Mouse (Mus musculus) cerebral cortex, adult 2 months (tissue): Measurements from ENCODE around the gene Shisal2b.

ENCODE experiments used
- WGBS: fragments of 180-500 bp; shearing (Covaris S2); methylation state at CpG from one replicate; pipeline ENCODE4 v1.1.7; 2018; 5-methylcytosine and 5-hydroxymethylcytosine counted together

The Shisal2b gene

DNA sequence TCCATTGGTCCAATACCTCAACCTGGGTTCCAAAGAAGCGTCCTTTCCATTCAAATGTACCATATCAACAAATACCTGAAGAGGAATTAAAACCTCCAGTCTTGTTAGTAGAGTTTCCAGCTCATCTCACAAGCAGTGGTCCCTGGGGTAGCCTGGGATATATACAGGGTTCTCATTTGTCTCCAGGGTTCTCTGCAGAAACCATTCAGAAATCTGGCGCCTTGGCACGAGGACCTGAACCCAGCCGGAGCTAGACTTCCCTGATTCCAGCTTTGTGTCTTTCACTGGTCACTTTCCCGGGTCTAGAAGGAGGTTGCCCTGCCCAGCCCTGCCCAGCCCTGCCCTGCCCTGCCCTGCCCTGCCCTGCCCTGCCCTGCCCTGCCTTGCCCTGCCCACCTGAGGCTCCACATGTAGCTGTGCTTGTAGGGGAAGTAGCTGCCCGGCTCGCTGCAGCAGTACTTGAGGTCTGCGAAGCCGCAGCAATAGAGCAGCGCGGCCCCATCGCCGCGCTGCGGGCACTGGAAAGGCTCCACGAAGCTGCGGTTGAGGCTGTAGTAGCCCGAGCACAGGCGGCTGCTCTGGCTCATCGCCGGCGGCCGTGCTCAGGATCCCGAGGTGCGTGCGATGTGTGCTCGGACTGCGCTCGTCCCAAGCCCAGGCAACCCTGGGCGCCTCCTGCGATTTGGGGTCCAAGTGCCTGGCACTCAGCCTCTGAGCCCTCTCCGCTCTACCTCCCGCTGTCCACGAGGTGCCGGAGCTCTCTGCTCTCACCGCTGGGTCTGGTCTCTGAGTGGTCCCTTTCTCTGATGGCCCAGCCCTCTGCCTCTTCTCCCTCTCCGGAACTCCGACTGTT lies at the start of gene Shisal2b:
Gene Shisal2b, minus strand, starts transcription at position 767 of the 853 bp plus-strand sequence.
- WGBS = 5% methylated on average over 38 of the region's 38 CpGs

DNA sequence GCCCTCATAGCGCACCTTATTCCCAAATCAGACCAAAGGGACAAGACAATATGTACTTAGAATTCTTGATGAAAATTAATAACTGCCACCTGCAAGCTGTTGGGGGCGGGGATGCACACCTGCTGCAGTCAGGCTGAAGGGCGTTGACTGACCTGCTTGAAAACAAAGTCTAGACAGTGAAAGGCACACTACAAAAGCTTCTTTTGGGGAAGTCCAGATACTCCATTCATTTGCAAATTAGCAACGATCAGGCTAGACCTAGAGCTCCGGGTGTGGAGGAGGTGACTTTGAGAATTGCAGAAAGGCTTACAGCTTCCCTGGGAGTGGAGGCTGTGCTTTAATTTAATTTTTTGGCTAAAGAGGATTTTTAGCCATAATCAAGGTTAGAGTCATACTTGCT lies 47.9 kb upstream of the Shisal2b start:
- 55% methylated on average over 5 of the region's 5 CpGs for WGBS

DNA sequence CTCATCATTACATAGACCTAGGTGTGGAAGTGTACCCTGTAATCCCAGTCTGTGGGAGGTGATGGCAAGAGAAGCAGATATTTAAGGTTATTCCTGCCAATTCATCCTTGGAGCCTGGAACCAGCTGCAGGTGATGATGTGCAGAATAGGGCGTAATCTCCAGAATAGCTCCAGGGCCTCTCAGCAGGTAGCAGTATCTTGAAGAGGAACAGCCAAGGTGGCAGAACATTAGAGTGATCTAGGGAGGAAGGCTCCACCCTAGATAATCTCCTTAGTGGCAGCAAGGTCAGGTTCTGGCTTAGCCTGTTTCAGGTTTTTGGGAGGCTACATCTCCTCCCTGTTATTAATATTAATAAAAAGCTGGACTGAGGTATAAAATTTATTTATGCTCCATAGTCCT lies 47.3 kb upstream of the Shisal2b start:
- WGBS = 90% methylated on average over 1 of the region's 1 CpGs

DNA sequence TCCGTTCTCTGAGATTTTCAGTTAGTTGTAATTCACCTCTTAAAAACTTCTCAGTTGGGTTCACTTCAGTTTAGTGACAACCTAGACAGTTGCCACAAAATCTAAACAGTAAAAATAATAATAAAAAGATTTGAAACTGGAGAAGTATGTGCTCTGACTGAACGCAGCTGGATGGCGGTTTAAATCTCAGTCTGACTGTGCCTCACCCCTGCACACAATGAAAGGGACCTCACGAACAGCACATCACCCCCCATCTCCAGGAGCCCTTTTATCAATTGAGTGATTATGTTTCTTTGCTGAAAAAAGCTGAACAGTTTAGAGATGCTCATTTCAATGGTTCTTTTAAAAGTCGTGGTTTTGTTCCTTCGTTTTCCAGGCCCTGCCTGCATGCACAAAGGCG lies 45.0 kb upstream of the Shisal2b start:
- 73% methylated on average over 7 of the region's 7 CpGs for WGBS

DNA sequence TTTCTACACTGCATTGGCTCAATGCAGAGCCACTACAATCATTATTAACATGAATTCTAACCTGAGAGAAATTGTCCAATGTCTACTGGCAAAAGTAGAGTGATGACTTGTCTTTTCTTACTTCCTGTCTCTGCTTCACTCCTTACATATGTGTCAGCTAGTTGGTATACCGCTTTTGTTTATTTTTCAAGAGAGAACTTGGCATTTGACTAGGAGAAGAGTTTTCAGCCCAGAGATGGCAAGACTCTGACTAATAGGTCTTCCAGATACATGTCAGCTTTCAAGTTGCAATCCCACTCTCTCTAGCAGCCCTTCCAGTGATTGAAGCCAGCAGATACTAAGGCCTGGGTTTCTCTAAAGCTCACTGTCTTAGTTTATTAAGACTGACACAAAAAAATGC lies 31.1 kb upstream of the Shisal2b start:
- WGBS = 92% methylated on average over 1 of the region's 1 CpGs

DNA sequence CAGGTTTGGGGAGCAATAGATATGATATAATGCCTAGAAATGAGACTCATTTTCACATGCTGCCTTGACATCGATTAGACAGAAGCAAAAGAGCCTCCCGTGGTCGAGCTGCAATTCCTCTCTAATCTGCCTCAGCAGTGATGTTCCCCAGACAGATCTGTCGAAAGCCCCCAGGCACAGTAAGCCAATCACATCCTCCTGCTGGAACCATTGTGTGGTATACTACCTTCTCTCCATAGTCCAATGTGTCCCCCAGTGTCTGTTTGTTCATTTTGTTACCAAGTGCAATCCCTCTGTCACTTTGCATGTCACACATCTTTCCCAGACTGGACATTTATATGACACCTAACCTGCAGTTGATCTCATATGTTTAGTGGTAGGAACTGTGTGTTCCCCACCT lies 28.6 kb upstream of the Shisal2b start:
- 83% methylated on average over 4 of the region's 4 CpGs for WGBS

DNA sequence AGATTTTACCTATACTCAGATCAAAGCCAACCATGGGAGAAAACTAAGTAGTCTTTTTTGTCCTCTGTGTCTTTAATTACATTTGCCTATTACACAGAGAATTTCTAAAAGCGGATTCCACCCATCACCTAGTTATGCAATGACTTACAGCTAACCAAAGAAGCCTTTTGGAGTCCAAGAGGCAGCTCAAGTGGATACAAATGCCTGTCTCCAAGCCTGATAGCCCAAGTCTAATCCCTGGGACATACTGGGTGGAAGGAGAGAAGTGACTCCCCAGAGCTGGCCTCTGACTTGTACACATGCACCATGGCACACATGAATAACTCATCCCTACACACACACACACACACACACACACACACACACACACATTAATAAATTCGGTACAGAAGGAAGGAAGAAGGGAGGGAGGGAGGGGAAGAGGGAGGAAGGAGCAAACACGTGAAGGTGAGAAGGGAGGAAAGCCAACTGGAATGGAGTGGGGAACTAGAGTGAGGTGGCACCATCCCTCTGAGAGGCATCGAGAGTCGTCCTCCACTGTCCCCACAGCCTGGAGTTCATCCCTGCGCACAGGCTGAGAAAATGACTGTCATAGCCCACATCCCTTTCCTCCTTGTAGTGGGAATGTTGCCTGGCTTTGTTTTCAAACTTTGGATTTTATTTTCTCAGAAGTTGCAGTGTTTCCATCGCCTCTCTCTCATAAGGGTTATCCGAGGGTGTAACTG lies 22.8 kb upstream of the Shisal2b start:
- WGBS = 63% methylated on average over 8 of the region's 8 CpGs

DNA sequence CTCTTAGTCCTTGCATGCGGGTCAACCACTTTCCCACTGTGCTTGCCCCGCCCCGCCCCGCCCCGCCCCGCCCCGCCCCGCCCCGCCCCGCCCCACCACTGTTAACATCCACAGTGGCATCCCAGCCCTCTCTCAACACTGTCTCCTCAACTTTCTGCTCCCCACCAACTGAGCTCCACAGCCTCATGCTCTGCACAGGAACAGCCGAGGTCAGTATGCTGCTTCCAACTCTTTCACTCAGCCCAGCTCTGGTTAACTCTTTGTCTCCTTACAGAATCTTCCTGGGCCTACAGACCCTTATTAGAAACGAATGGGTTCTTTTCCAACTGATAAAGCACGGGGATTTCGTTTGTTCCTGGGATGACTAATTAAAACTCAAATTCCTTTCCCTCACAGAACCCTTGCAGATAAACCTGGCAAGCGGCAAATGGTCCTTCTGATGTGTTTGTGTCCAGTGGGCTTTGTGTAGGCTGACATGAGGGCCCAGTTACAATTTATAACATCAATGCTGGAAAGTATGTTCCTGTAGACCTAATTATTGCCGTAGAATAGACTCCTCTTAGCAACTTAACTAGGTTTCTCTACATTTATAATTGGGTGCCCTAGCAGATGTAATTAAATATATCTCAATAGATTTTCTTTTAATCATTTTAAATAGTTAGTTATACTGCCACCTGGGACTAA lies 20.0 kb upstream of the Shisal2b start:
- 43% methylated on average over 9 of the region's 16 CpGs for WGBS

DNA sequence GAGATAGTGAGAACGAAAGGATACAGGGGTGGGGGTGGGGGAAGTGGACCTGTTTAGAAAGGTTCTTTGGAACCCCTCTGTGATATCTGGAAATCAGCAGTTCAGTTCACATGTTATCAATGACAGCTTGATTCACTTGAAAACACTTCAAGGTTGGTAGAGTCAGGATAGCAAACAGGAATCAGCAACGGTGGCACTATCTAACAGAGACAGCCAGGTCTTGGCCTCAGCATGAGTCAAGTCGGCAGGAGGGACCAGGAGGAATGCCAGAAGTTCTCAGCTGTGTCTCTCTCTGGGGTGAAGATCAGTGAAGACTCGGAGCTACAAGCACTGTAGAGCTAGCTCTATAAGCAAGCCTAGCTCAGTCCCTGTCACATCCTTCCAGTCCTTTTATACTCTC lies 14.8 kb upstream of the Shisal2b start:
- 85% methylated on average over 4 of the region's 4 CpGs for WGBS

DNA sequence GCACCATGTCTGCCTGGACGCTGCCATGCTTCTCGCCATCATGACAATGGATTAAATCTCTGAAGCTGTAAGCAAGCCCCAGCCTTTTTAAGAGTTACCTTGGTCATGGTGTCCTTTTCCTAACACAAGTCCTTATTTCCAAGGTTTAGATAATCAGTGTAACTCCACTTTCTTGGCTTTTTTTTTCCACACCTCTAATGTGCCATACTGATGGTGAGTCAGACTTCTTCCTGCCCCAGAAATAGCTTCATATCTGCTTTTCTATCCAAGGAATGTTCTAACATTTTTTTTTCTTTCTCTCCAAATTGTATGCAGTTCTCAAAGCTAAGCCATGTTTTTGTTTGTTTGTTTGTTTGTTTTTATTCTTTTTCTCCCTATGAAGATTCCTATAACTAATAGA lies 6.2 kb upstream of the Shisal2b start:
- WGBS = 72% methylated on average over 2 of the region's 2 CpGs

DNA sequence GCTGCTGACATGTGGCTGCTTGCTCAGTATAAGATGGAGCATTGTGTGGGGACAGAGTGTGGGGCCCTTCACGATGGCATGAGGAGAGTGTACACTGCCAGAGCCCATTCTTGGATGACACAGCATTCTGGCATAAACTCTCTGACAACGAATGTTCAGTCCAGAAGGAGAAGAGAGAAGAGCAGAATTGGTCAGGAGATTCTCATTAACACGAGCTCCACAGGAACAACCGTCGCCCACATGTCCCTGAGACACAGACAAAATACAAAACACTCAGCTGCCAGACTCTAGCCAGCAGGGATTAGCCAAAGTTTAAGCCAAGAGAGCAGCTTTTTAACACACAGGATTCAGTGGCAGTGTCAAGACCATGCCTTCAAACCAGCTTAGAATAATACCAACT lies 3.0 kb upstream of the Shisal2b start:
- WGBS = 35% methylated on average over 5 of the region's 5 CpGs

DNA sequence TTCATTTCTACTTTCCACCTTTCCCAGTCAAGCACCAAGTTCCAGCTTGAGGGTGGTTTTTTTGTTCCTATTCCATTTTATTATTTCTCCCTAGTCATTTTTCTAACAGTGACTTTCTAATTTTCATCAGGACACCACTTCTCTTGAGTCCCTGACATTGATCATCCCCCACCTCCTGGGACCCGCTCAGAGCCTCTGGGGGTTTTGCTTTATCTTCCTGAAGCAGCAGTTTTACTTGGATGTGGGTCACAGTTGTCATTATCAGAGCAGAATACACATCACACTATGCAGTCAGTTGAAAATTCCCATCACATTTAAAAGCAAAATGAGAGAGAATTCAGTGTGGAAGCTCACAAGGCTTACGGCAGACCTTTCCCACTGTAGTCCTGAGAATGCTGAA lies 10.0 kb downstream of the Shisal2b start:
- WGBS = 92% methylated on average over 2 of the region's 2 CpGs

DNA sequence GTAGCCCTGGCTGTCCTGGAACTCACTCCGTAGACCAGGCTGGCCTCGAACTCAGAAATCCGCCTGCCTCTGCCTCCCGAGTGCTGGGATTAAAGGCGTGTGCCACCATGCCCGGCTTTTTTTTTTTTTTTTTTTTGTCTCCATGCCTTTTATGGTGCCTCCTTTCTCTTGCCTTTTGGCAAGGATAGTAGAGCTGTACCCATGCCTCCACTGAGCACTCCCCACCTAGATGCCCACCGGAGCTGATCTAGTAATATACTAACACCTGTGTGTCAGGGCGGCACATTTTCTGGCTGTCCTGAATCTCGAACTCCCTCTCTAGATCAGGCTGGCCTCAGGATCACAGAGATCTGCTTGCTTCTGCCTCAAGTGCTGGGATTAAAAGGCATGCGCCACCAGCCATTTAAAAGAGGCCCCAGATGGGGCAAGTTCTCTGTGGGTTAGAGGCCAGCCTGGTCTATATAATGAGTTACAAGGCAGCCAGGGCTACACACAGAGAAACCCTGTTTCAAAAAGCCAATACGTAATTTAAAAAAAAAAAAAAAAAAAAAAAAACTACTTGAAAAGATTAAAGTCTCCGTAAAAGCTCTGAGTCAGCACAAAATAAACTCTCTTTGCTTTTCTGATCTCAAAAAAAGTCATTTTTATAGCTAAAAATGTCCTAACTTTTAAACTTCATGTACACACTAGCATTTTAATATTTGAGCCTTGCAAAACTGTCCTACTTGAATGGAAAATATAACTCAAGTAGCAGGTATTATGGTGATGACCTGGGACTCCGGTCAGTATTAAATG lies 20.2 kb downstream of the Shisal2b start:
- 84% methylated on average over 12 of the region's 13 CpGs for WGBS

DNA sequence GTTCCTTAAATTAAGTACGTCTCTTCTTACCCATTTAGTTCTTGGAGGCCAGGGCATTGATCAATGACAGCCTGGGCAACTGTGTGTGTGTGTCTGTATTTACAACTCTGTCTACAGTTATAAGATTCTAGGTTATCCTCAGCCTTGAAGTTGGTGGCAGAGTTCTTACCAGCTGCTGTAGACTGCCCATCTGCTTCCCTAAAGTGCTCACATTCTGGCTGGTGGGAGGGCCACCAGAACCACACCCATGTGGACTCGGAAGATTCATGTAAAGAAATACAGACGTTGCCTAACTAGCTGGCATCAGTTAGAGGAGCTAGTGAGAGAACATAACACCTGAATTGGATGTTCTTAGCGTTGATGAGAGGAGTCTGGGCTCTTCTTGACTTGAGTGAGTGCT lies 21.8 kb downstream of the Shisal2b start:
- WGBS = 61% methylated on average over 4 of the region's 4 CpGs

DNA sequence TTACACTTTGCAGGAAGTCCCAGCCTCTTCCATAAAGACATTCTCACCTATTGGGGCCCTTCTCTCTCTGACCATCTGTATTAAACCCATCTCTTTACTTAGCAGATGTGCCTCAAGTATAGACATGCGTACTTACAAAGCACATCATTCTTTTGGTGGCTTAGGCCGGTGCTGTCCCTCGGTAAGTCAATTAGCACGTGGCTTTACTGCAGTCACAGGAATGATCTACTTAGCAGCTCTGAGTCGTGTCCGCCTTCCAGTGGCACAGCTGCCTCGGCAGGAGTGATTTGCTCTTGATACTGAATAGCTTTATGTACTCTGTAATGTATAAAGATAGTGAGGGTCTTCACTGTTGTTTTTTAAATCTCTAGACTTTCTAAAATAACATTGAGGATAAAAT lies 26.1 kb downstream of the Shisal2b start:
- whole genome bisulfite sequencing = 82% methylated on average over 7 of the region's 7 CpGs

DNA sequence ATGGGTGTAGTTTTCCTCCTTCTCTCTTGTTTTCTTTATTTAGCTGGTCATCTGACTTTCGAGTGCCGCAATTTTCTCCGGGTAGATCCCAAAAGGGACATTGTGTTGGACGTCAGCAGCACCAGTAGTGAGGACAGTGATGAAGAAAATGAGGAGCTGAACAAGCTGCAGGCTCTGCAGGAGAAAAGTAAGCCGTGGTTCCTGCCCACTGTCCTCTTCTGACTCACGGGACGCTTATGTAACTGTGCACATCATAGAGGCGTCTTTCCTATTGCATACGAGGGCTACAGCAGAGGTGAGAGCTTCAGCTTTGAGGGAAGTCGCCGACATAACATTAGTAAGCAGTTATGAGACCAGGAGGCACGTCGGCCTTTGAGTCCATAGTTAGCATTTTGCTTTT lies 30.9 kb downstream of the Shisal2b start:
- WGBS = 78% methylated on average over 13 of the region's 13 CpGs

DNA sequence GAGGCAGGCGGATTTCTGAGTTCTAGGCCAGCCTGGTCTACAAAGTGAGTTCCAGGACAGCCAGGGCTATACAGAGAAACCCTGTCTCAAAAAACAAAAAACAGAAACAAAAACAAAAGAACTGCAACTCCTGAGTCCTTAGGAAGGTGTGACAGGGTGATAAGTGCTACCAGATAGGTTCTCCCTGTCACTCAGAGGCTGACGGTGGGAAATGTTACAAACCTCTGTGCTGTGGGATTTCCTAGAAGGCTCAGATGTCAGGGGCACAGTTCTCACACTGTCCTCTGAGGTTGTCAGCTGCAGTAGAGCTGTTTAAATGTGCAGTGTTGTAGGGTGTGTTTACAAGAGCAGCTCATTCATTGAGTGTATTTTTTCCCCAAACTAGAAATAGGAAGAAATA lies 38.2 kb downstream of the Shisal2b start:
- WGBS = 90% methylated on average over 2 of the region's 2 CpGs

DNA sequence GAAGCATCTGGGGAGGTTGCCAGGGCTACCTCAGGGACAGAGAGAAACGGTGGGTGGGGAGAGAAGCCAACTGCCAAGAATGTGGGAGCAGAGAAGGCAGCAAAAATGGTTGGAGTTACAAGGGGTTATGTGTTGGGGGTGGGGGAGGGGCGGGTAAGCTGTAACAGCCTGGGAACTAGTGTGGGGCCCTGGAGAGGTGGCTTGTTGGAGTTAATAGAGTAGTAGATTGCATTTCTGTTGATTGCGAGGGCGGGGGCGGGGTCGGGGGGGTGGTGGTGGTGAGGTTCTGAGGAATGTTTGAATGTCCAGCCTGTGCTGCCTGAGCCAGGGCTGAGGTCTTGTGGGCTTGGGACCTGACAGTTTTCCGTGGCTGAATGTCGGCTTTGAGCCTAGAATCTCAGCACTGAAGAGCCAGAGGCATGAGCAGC lies 41.3 kb downstream of the Shisal2b start:
- 35% methylated on average over 8 of the region's 8 CpGs for WGBS

DNA sequence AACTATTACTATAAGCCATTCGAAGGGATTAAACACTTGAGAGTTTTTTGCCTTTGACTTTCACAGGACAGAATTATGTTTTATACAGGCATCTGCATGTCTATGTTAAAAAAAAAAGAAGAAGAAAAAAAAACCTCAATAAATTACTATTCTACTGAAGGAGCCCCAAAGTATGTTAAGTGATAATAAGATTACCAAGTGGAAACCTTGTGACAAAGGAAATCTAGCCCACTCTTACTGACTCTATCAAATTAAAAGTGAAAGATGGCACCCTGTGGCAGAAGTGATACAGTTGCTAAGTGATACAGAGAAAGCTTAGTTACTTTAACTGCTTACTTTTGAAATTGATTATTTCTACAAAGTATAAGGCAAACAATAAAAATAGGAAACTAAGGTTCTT lies 41.8 kb downstream of the Shisal2b start:
- 95% methylated on average over 1 of the region's 1 CpGs for WGBS

DNA sequence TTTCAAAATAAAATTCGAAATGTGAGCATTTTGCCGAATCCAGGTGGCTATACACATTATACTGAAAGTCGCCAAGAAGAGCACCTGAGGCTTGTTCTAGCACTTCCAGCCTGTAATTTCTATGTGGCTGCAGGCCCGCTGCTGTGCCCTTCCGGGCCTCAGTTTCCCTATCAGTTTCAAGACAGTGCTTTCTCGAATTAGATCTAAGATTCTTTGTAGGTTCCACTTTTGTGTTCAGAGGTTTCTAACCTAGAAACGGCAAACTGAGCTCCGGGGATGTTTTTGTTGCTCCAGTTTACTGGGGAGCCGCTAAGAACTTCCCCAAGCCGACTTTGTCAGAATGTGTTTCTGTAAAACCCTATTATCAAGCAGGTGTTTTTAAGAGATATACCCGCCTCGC lies 46.0 kb downstream of the Shisal2b start:
- 48% methylated on average over 12 of the region's 12 CpGs for WGBS

DNA sequence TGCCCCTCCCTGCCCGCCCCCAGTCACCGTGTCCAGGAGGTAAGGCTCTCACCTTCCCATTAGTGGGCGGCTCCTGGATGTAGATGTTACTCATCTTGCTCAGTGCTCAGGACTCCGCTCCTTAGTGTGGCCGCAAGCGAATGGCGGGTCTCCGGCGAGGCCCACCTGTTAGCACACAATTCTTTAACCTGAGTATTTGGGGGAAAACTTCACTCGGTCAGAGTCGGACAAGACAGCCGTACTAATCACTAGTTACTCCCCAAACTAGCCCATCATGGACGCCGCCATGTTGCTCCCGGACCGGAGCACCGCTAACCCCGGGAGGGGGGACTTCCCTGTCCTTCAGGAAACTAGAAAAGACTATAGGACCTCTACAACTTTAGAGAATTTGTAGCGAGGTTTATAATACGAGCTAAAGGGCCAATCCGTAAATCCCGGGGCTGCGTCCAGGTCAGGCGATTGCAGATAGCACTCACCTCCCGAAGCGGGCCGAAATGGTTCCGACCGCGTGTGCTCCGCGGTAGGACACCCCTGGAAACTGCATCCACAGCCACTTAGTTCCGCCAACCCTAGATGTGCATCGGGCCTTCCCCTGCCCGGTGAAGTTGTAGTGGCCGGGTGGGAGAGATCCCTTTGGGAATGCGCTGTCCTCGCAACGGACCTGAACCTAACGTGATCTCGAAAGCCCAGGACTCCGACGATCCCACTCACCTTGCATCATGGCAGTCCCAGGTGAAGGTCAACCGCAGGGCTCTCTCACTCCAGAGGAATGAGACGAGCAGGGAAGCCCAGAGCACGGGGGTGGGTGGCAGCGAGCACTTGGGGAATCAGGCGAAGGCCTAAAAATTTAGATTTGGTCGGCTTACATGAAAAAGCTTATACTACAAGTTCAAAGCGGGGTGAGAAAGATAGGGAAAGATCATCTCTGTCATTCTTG lies 46.8 kb downstream of the Shisal2b start, which contains the start of gene Cwc27:
Gene Cwc27, minus strand, starts transcription at position 508 of the 937 bp plus-strand sequence.
- under 1% methylated on average over 50 of the region's 50 CpGs for WGBS
